In genomic region chr9:66373432-66373831, GRCm38 (mm10) we compare ENCODE assay signal across 24 mouse cellular contexts. TPM values are rescaled to one million over a fixed set of nuclear protein-coding genes. Genes with fewer than 3 reads are reported as not detected.
DNase-seq lines count a peak whose midpoint lies in the region; ATAC-seq and TF ChIP-seq lines count a peak whose summit lies in the region.
"Had no signal": no experiment of that assay in that cellular context is flagged by ENCODE, and none has a peak within 500 bp of the region (broad histone marks: within the 10 kb centered on the region; RNA-seq: fewer than 3 reads in every experiment).

No protein-coding gene starts in this region.

- no peak overlapping the region for H3K27ac ChIP-seq in layer of hippocampus, adult 2 months
- H3K27ac ChIP-seq in ES-Bruce4 (ENCODE audit: insufficient read depth, low read length), result no peak overlapping the region
- H3K27ac ChIP-seq in hindbrain, embryonic 16.5 days (ENCODE audit: low read depth, low read length), result no peak overlapping the region
- H3K27ac ChIP-seq: forebrain, embryonic 12.5 days; heart, embryonic 10.5 days; hindbrain, embryonic 13.5 days; liver, embryonic 15.5 days; midbrain, embryonic 10.5 days had no signal

- TF ChIP-seq CTCF in layer of hippocampus, adult 2 months (conservative IDR thresholded peaks at IDR 0.05), result peak; percentile 34
- TF ChIP-seq CTCF in ES-Bruce4 (IDR thresholded peaks at IDR 0.05; ENCODE audit: low read depth, low read length), result peak; percentile 2

- 96% methylated on average over 3 of the region's 3 CpGs for WGBS in hindbrain, embryonic 16.5 days

- peaks cover 3% of the 10 kb centered on the region; the same call in 1 of the 2 replicates for H3K36me3 ChIP-seq in ES-Bruce4 (ENCODE audit: control insufficient read depth, insufficient read depth, low read length, poor library complexity, severe bottlenecking)
- H3K36me3 ChIP-seq in hindbrain, embryonic 16.5 days (ENCODE audit: control insufficient read depth, insufficient read depth, low read length), result peaks cover 13% of the 10 kb centered on the region

- no peak overlapping the region for H3K9ac ChIP-seq in ES-Bruce4 (ENCODE audit: low read depth, poor library complexity, severe bottlenecking)
- no peak overlapping the region for H3K9ac ChIP-seq in hindbrain, embryonic 16.5 days (ENCODE audit: low read depth, low read length)
- H3K9ac ChIP-seq: forebrain, embryonic 12.5 days; hindbrain, embryonic 13.5 days; liver, embryonic 15.5 days had no signal

- H3K27me3 ChIP-seq in ES-Bruce4 (ENCODE audit: control insufficient read depth, insufficient read depth, low read length, poor library complexity, severe bottlenecking), result no peaks in the 10 kb centered on the region
- H3K27me3 ChIP-seq in hindbrain, embryonic 16.5 days (replicated peaks; ENCODE audit: control insufficient read depth, insufficient read depth, low read length), result no peaks in the 10 kb centered on the region
- H3K27me3 ChIP-seq: forebrain, embryonic 12.5 days; hindbrain, embryonic 13.5 days; liver, embryonic 15.5 days had no signal

- TF ChIP-seq EP300 in ES-Bruce4 (IDR thresholded peaks at IDR 0.05; ENCODE audit: insufficient read depth, low read depth, low read length), result no peak

- H3K4me2 ChIP-seq in hindbrain, embryonic 16.5 days (ENCODE audit: low read length), result no peak overlapping the region
- H3K4me2 ChIP-seq: forebrain, embryonic 12.5 days; hindbrain, embryonic 13.5 days; liver, embryonic 15.5 days had no signal

- no peak overlapping the region for H3K4me3 ChIP-seq in layer of hippocampus, adult 2 months
- H3K4me3 ChIP-seq in ES-Bruce4 (ENCODE audit: low read depth, low read length), result no peak overlapping the region
- H3K4me3 ChIP-seq in hindbrain, embryonic 16.5 days (ENCODE audit: low read length), result no peak overlapping the region
- H3K4me3 ChIP-seq: forebrain, embryonic 12.5 days; heart, embryonic 10.5 days; hindbrain, embryonic 13.5 days; liver, embryonic 15.5 days; midbrain, embryonic 10.5 days; myocyte had no signal

- ATAC-seq in erythroblast, adult 5-6 weeks (replicated peaks; ENCODE audit: low FRiP score, poor library complexity, severe bottlenecking), result peak; percentile 61; the same call in 1 of the 2 replicates
- no peak for ATAC-seq in hindbrain, embryonic 16.5 days

- no peaks in the 10 kb centered on the region for H3K9me3 ChIP-seq in ES-Bruce4 (replicated peaks; ENCODE audit: control insufficient read depth, insufficient read depth, low read length, poor library complexity, severe bottlenecking)
- no peaks in the 10 kb centered on the region for H3K9me3 ChIP-seq in hindbrain, embryonic 16.5 days (ENCODE audit: control insufficient read depth, low read length)
- H3K9me3 ChIP-seq: forebrain, embryonic 12.5 days; heart, embryonic 10.5 days; hindbrain, embryonic 13.5 days; liver, embryonic 15.5 days; midbrain, embryonic 10.5 days had no signal

- no peak for DNase-seq in layer of hippocampus, adult 2 months (ENCODE audit: low spot score in 2 of 2)
- DNase-seq in layer of hippocampus, postnatal 14 days (ENCODE audit: low spot score in 2 of 2), result no peak
- peak; percentile 10 for DNase-seq in CD4-positive helper T cell, adult 2 months (ENCODE audit: low read depth, low spot score)
- DNase-seq in cerebellum, postnatal 10 days, result no peak
- DNase-seq: adrenal gland, postnatal 10 days; cerebellum, adult 11 months; cerebellum, postnatal 25 days; gastrocnemius, postnatal 36 days; heart, postnatal 14 days; kidney, adult 11 months; kidney, postnatal 25 days; layer of hippocampus, postnatal 36 days; left cerebral cortex, postnatal 4 days; lung, postnatal 36 days; retina, postnatal 1 day had no signal

- TF ChIP-seq POLR2A in ES-Bruce4 (IDR thresholded peaks at IDR 0.05; ENCODE audit: insufficient read depth, low read length), result no peak

- no peaks in the 10 kb centered on the region for H3K4me1 ChIP-seq in ES-Bruce4 (ENCODE audit: control insufficient read depth, insufficient read depth, low read length)
- no peaks in the 10 kb centered on the region for H3K4me1 ChIP-seq in hindbrain, embryonic 16.5 days (ENCODE audit: control insufficient read depth, insufficient read depth, low read depth, low read length)

RNA-seq across cellular contexts. Expression of gene Herc1, which starts 23.2 kb away (rescaled TPM):
- total RNA-seq in layer of hippocampus, adult 2 months (2021), result 100 to 1,000 TPM; 108 to 119 TPM
- total RNA-seq in layer of hippocampus, postnatal 14 days (2021), result 100 to 1,000 TPM; 112 to 128 TPM
- 39.9 and 47.2 TPM in 2 replicates for polyA plus RNA-seq in ES-Bruce4 (2011; ENCODE audit: insufficient read depth, insufficient read length, low read depth, missing spikeins)
- 543 and 570 TPM in 2 replicates for total RNA-seq in erythroblast, adult 5-6 weeks (2015; ENCODE audit: low replicate concordance)
- 1,171 and 1,293 TPM in 2 replicates for total RNA-seq in erythroblast, adult 5-6 weeks (2017; ENCODE audit: low replicate concordance)
- 39.4 and 39.8 TPM in 2 replicates for polyA plus RNA-seq in hindbrain, embryonic 16.5 days (2015; fragmentation: Nextera tagmentation; extraction: Ambion mirVana)

Comparison
In these comparisons a context has a peak if more than half of its experiments do, and no peak if none do; other contexts are left out.
1. RNA of gene Herc1, which starts 23.2 kb away (total RNA-seq): 543 to 1,293 TPM in erythroblast, adult 5-6 weeks; 112 to 128 TPM in layer of hippocampus, postnatal 14 days and 108 to 119 TPM in layer of hippocampus, adult 2 months; every median in the first group is over 4 times any median in the second.